Mouse (Mus musculus) intestine, embryonic 15.5 days (tissue): ENCODE measurements around the gene Prkcz. TPM values are rescaled to one million over a fixed set of nuclear protein-coding genes. Genes with fewer than 3 reads are reported as not detected.
A peak's percentile ranks its signal among the peaks of the same experiment; 100 is the strongest.
"Not testable (repeated sequence)": the region's sequence is repeated elsewhere in the genome, so short reads cannot be mapped to it uniquely, and the experiment has no call there.

Experiments used
- ATAC-seq: fragments of 200-750 bp; cut with Nextera tagmentation; 2 replicates; pipeline ENCODE4 v1.8.0; 2017; ENCODE audit warnings: moderate TSS enrichment, moderate library complexity
- H3K27ac ChIP-seq: fragments of 300-500 bp; sonication (generic); 2 replicates; pipeline ENCODE4 v1.5.1; 2015; ENCODE audit warnings: mild to moderate bottlenecking, inconsistent platforms
- H3K27me3 ChIP-seq: fragments of 300-500 bp; sonication (generic); replicated peaks from 2 replicates; pipeline ENCODE4 v1.6.1; 2015; ENCODE audit warnings: inconsistent platforms
- H3K36me3 ChIP-seq: fragments of 300-500 bp; sonication (generic); 2 replicates; pipeline ENCODE4 v1.6.1; 2015; ENCODE audit warnings: inconsistent platforms
- H3K4me1 ChIP-seq: fragments of 300-500 bp; sonication (generic); replicated peaks from 2 replicates; pipeline ENCODE4 v1.6.1; 2015; ENCODE audit warnings: inconsistent platforms
- H3K4me2 ChIP-seq: fragments of 300-500 bp; sonication (generic); replicated peaks from 2 replicates; pipeline ENCODE4 v1.6.1; 2015; ENCODE audit warnings: mild to moderate bottlenecking, inconsistent platforms
- H3K4me3 ChIP-seq: fragments of 300-500 bp; sonication (generic); replicated peaks from 2 replicates; pipeline ENCODE4 v1.5.1; 2015; ENCODE audit warnings: inconsistent platforms
- H3K9ac ChIP-seq: fragments of 300-500 bp; sonication (generic); 2 replicates; pipeline ENCODE4 v1.6.1; 2015; ENCODE audit warnings: inconsistent platforms
- H3K9me3 ChIP-seq: fragments of 300-500 bp; sonication (generic); 2 replicates; pipeline ENCODE4 v1.6.1; 2016; ENCODE audit warnings: inconsistent platforms
- WGBS: fragments of 180-500 bp; shearing (Covaris S2); methylation state at CpG from one replicate; pipeline ENCODE4 v1.1.7; 2015; 5-methylcytosine and 5-hydroxymethylcytosine counted together
- polyA plus RNA-seq: library from polyadenylated mRNA; unstranded; fragments of >200 nt; fragmentation: Nextera tagmentation; extraction: Ambion mirVana; gene quantifications from 2 replicates; pipeline ENCODE4 v1.2.1, GENCODE M21; 2015

Gene Prkcz
- polyA plus RNA-seq, 1 experiment from 2014 or later: 24.8 TPM

- Histone ChIP-seq H3K9ac (no peak overlapping the region), H3K27me3 (peaks cover 11% of the 10 kb centered on the region), H3K36me3 (no peaks in the 10 kb centered on the region), H3K4me3 (no peak overlapping the region), H3K4me2 (no peak overlapping the region), H3K9me3 (no peaks in the 10 kb centered on the region), H3K4me1 (no peaks in the 10 kb centered on the region), H3K27ac (no peak overlapping the region)
- 81% methylated on average over 7 of the region's 7 CpGs for WGBS
- ATAC-seq: no peak
These were observed 6.6 kb downstream of the Prkcz start for GRCm38 (mm10) chr4:155354546-155354945.

- Histone ChIP-seq H3K36me3 (no peaks in the 10 kb centered on the region), H3K4me3 (no peak overlapping the region), H3K4me1 (no peaks in the 10 kb centered on the region), H3K27ac (no peak overlapping the region), H3K9me3 (no peaks in the 10 kb centered on the region), H3K4me2 (no peak overlapping the region), H3K9ac (no peak overlapping the region), H3K27me3 (peaks cover 6% of the 10 kb centered on the region)
- ATAC-seq: no peak
- WGBS: 73% methylated on average over 6 of the region's 6 CpGs
These were observed 7.1 kb downstream of the Prkcz start for GRCm38 (mm10) chr4:155354035-155354434.

GRCm38 (mm10) chr4:155352581-155352980 is 8.6 kb downstream of the Prkcz start:
- no peak overlapping the region for H3K4me3 ChIP-seq
- no peak overlapping the region for H3K4me2 ChIP-seq
- no peak overlapping the region for H3K9ac ChIP-seq
- H3K36me3 ChIP-seq: no peaks in the 10 kb centered on the region
- 82% methylated on average over 3 of the region's 3 CpGs for WGBS
- H3K4me1 ChIP-seq: no peaks in the 10 kb centered on the region
- no peak for ATAC-seq
- no peaks in the 10 kb centered on the region for H3K27me3 ChIP-seq
- no peaks in the 10 kb centered on the region for H3K9me3 ChIP-seq
- no peak overlapping the region for H3K27ac ChIP-seq

GRCm38 (mm10) chr4:155346350-155346749 is 14.8 kb downstream of the Prkcz start:
- no peak overlapping the region for H3K9ac ChIP-seq
- H3K9me3 ChIP-seq: no peaks in the 10 kb centered on the region
- WGBS: 86% methylated on average over 12 of the region's 12 CpGs
- H3K27me3 ChIP-seq: peaks cover 10% of the 10 kb centered on the region; the same call in 1 of the 2 replicates
- peaks cover 9% of the 10 kb centered on the region for H3K4me1 ChIP-seq
- no peaks in the 10 kb centered on the region for H3K36me3 ChIP-seq
- H3K4me3 ChIP-seq: no peak overlapping the region
- H3K4me2 ChIP-seq: no peak overlapping the region
- no peak for ATAC-seq
- no peak overlapping the region for H3K27ac ChIP-seq

- Histone ChIP-seq H3K27ac (0 out of 2 replicates have a peak overlapping the region, but pooled peaks have one; percentile 14), H3K36me3 (no peaks in the 10 kb centered on the region), H3K4me1 (peaks cover 9% of the 10 kb centered on the region), H3K4me2 (peak overlapping the region; percentile 88), H3K27me3 (peaks cover 10% of the 10 kb centered on the region; the same call in 1 of the 2 replicates), H3K4me3 (peak overlapping the region; percentile 39), H3K9me3 (no peaks in the 10 kb centered on the region), H3K9ac (peak overlapping the region; percentile 29; the same call in 1 of the 2 replicates)
- WGBS: 4% methylated on average over 16 of the region's 16 CpGs
- ATAC-seq: peak; percentile 80
These were observed 15.6 kb downstream of the Prkcz start for GRCm38 (mm10) chr4:155345608-155345953.

- WGBS: 25% methylated on average over 47 of the region's 47 CpGs
- Histone ChIP-seq H3K4me1 (peaks cover 9% of the 10 kb centered on the region), H3K4me2 (peak overlapping the region; percentile 88), H3K4me3 (peak overlapping the region; percentile 39), H3K27ac (peak overlapping the region; percentile 14; the same call in 1 of the 2 replicates), H3K36me3 (no peaks in the 10 kb centered on the region), H3K9me3 (no peaks in the 10 kb centered on the region), H3K27me3 (peaks cover 10% of the 10 kb centered on the region; the same call in 1 of the 2 replicates), H3K9ac (peak overlapping the region; percentile 29)
- ATAC-seq: peak; percentile 25; the same call in 1 of the 2 replicates
These were observed 16.2 kb downstream of the Prkcz start for GRCm38 (mm10) chr4:155344716-155345607.

GRCm38 (mm10) chr4:155344299-155344600 is 16.9 kb downstream of the Prkcz start:
- Histone ChIP-seq H3K36me3 (no peaks in the 10 kb centered on the region), H3K4me2 (no peak overlapping the region), H3K27me3 (peaks cover 10% of the 10 kb centered on the region; the same call in 1 of the 2 replicates), H3K4me3 (no peak overlapping the region), H3K27ac (no peak overlapping the region), H3K9me3 (no peaks in the 10 kb centered on the region), H3K4me1 (peaks cover 9% of the 10 kb centered on the region), H3K9ac (no peak overlapping the region)
- ATAC-seq: no peak
- 58% methylated on average over 3 of the region's 3 CpGs for WGBS

GRCm38 (mm10) chr4:155343415-155344298 is 17.5 kb downstream of the Prkcz start:
- Histone ChIP-seq H3K4me1 (peaks cover 9% of the 10 kb centered on the region), H3K9ac (no peak overlapping the region), H3K9me3 (no peaks in the 10 kb centered on the region), H3K4me3 (no peak overlapping the region), H3K36me3 (no peaks in the 10 kb centered on the region), H3K27me3 (peaks cover 10% of the 10 kb centered on the region; the same call in 1 of the 2 replicates), H3K4me2 (no peak overlapping the region), H3K27ac (no peak overlapping the region)
- ATAC-seq: no peak
- WGBS: 81% methylated on average over 14 of the region's 14 CpGs

- ATAC-seq: no peak
- 86% methylated on average over 12 of the region's 12 CpGs for WGBS
- no peaks in the 10 kb centered on the region for H3K9me3 ChIP-seq
These were observed 24.7 kb downstream of the Prkcz start for GRCm38 (mm10) chr4:155336284-155337050.

GRCm38 (mm10) chr4:155332253-155332652 is 28.9 kb downstream of the Prkcz start:
- ATAC-seq: no peak
- 73% methylated on average over 7 of the region's 7 CpGs for WGBS

More at GRCm38 (mm10) chr4:155336284-155337050, 24.7 kb downstream of the Prkcz start:
- no peak overlapping the region for H3K27ac ChIP-seq
- H3K4me3 ChIP-seq: no peak overlapping the region
- no peaks in the 10 kb centered on the region for H3K27me3 ChIP-seq
- H3K36me3 ChIP-seq: no peaks in the 10 kb centered on the region
- H3K4me1 ChIP-seq: no peaks in the 10 kb centered on the region
- no peak overlapping the region for H3K4me2 ChIP-seq
- H3K9ac ChIP-seq: no peak overlapping the region

GRCm38 (mm10) chr4:155328385-155328784 is 32.8 kb downstream of the Prkcz start:
- 89% methylated on average over 11 of the region's 11 CpGs for WGBS
- H3K4me2 ChIP-seq, H3K27me3 ChIP-seq, H3K36me3 ChIP-seq, H3K27ac ChIP-seq, ATAC-seq, H3K9me3 ChIP-seq, H3K4me1 ChIP-seq, H3K4me3 ChIP-seq, H3K9ac ChIP-seq: not testable (repeated sequence)

More at GRCm38 (mm10) chr4:155332253-155332652, 28.9 kb downstream of the Prkcz start:
- no peaks in the 10 kb centered on the region for H3K4me1 ChIP-seq
- no peak overlapping the region for H3K27ac ChIP-seq
- H3K4me2 ChIP-seq: no peak overlapping the region
- no peaks in the 10 kb centered on the region for H3K9me3 ChIP-seq
- H3K36me3 ChIP-seq: no peaks in the 10 kb centered on the region
- no peak overlapping the region for H3K4me3 ChIP-seq
- H3K9ac ChIP-seq: no peak overlapping the region
- H3K27me3 ChIP-seq: no peaks in the 10 kb centered on the region
